ENCODE assay signal across 8 mouse cellular contexts in genomic region chr5:112254282-112254806, GRCm38 (mm10). TPM values are rescaled to one million over a fixed set of nuclear protein-coding genes. Genes with fewer than 3 reads are reported as not detected.
DNase-seq lines count a peak whose midpoint lies in the region; ATAC-seq and TF ChIP-seq lines count a peak whose summit lies in the region.

No protein-coding gene starts in this region.

- H3K9ac ChIP-seq in limb, embryonic 15.5 days = no peak overlapping the region
- no peak overlapping the region for H3K9ac ChIP-seq in hindbrain, embryonic 15.5 days

- TF ChIP-seq CTCF in thymus, adult 2 months (IDR thresholded peaks at IDR 0.05; ENCODE audit: borderline replicate concordance, control insufficient read depth, extremely low read depth, insufficient read depth, low read length, poor library complexity) = no peak

- no peak overlapping the region for H3K4me2 ChIP-seq in limb, embryonic 15.5 days
- no peak overlapping the region for H3K4me2 ChIP-seq in hindbrain, embryonic 15.5 days

- ATAC-seq in limb, embryonic 15.5 days (ENCODE audit: insufficient number of reproducible peaks, low FRiP score, low TSS enrichment, low read depth) = peak; percentile 53
- peak; percentile 32; the same call in 1 of the 2 replicates for ATAC-seq in frontal cortex, adult (ENCODE audit: low TSS enrichment)
- ATAC-seq in hindbrain, embryonic 15.5 days (ENCODE audit: low FRiP score, low read depth) = peak; percentile 28; the same call in 1 of the 2 replicates

- WGBS in limb, embryonic 15.5 days = 47% methylated on average over 7 of the region's 7 CpGs
- WGBS in limb, embryonic 10.5 days = 85% methylated on average over 7 of the region's 7 CpGs
- WGBS in hindbrain, embryonic 15.5 days = 53% methylated on average over 7 of the region's 7 CpGs
- WGBS in thymus, adult 2 months = 31% methylated on average over 7 of the region's 7 CpGs

- DNase-seq in limb, embryonic 10.5 days (ENCODE audit: low spot score) = no peak
- peak; percentile 94 for DNase-seq in adrenal gland, adult 8-10 months
- DNase-seq in yolk sac, embryonic 10.5 days (ENCODE audit: low spot score) = no peak
- no peak for DNase-seq in thymus, adult 2 months

- peaks cover 26% of the 10 kb centered on the region for H3K4me1 ChIP-seq in limb, embryonic 15.5 days
- H3K4me1 ChIP-seq in limb, embryonic 10.5 days = peaks cover 49% of the 10 kb centered on the region
- H3K4me1 ChIP-seq in hindbrain, embryonic 15.5 days (replicated peaks) = peaks cover 23% of the 10 kb centered on the region
- H3K4me1 ChIP-seq in megakaryocyte, embryonic 14.5 days = peaks cover 95% of the 10 kb centered on the region
- H3K4me1 ChIP-seq in thymus, adult 2 months (replicated peaks; ENCODE audit: control insufficient read depth, insufficient read depth, low read length) = peaks cover 13% of the 10 kb centered on the region

- no peaks in the 10 kb centered on the region for H3K36me3 ChIP-seq in limb, embryonic 15.5 days
- no peaks in the 10 kb centered on the region for H3K36me3 ChIP-seq in limb, embryonic 10.5 days
- no peaks in the 10 kb centered on the region for H3K36me3 ChIP-seq in hindbrain, embryonic 15.5 days
- peaks cover 11% of the 10 kb centered on the region for H3K36me3 ChIP-seq in megakaryocyte, embryonic 14.5 days (replicated peaks; ENCODE audit: low read length)
- H3K36me3 ChIP-seq in thymus, adult 2 months (ENCODE audit: control insufficient read depth, insufficient read depth, low read length) = no peaks in the 10 kb centered on the region

- no peak overlapping the region for H3K27ac ChIP-seq in limb, embryonic 15.5 days
- no peak overlapping the region; the same call in 1 of the 2 replicates for H3K27ac ChIP-seq in limb, embryonic 10.5 days
- 0 out of 2 replicates have a peak overlapping the region, but pooled peaks have one; percentile 8 for H3K27ac ChIP-seq in hindbrain, embryonic 15.5 days (replicated peaks)
- no peak overlapping the region for H3K27ac ChIP-seq in thymus, adult 2 months (ENCODE audit: control insufficient read depth, insufficient read depth, low read length)

- H3K4me3 ChIP-seq in limb, embryonic 15.5 days = no peak overlapping the region
- no peak overlapping the region for H3K4me3 ChIP-seq in limb, embryonic 10.5 days
- no peak overlapping the region for H3K4me3 ChIP-seq in hindbrain, embryonic 15.5 days
- H3K4me3 ChIP-seq in megakaryocyte, embryonic 14.5 days (replicated peaks) = peak overlapping the region; percentile 24
- H3K4me3 ChIP-seq in thymus, adult 2 months (ENCODE audit: control insufficient read depth, insufficient read depth, low read length) = no peak overlapping the region

- no peaks in the 10 kb centered on the region for H3K9me3 ChIP-seq in limb, embryonic 15.5 days
- no peaks in the 10 kb centered on the region for H3K9me3 ChIP-seq in limb, embryonic 10.5 days (replicated peaks)
- H3K9me3 ChIP-seq in hindbrain, embryonic 15.5 days = no peaks in the 10 kb centered on the region
- H3K9me3 ChIP-seq in megakaryocyte, embryonic 14.5 days = peaks cover 13% of the 10 kb centered on the region

- no peak for TF ChIP-seq POLR2A in thymus, adult 2 months (IDR thresholded peaks at IDR 0.05; ENCODE audit: control insufficient read depth, extremely low read depth, insufficient read depth, low read length, poor library complexity)

- peaks cover 7% of the 10 kb centered on the region; the same call in 1 of the 2 replicates for H3K27me3 ChIP-seq in limb, embryonic 15.5 days
- H3K27me3 ChIP-seq in limb, embryonic 10.5 days (ENCODE audit: low read depth, poor library complexity, severe bottlenecking) = peaks cover 26% of the 10 kb centered on the region; the same call in 1 of the 2 replicates
- no peaks in the 10 kb centered on the region for H3K27me3 ChIP-seq in hindbrain, embryonic 15.5 days
- peaks cover 20% of the 10 kb centered on the region for H3K27me3 ChIP-seq in megakaryocyte, embryonic 14.5 days (replicated peaks)
- no peaks in the 10 kb centered on the region for H3K27me3 ChIP-seq in thymus, adult 2 months (ENCODE audit: control insufficient read depth, insufficient read depth, low read length)

RNA-seq across cellular contexts. Expression of gene Crybb1, which starts 1.3 kb away (rescaled TPM):
- 2.6 and 3.6 TPM in 2 replicates for polyA plus RNA-seq in limb, embryonic 15.5 days (2015; fragmentation: Nextera tagmentation; extraction: Ambion mirVana)
- not detected in 2 replicates for polyA plus RNA-seq in limb, embryonic 10.5 days (2016; fragmentation: Nextera tagmentation; extraction: Ambion mirVana)
- total RNA-seq in adrenal gland, adult 8-10 months (2022) = 1 to 10 TPM in 3 of 4 experiments, under 1 TPM in 1; 0.74 to 7.0 (median 2.6) TPM
- polyA plus RNA-seq in hindbrain, embryonic 15.5 days (2015; fragmentation: Nextera tagmentation; extraction: Ambion mirVana) = 3.9 and 5.3 TPM in 2 replicates
- polyA plus RNA-seq in megakaryocyte, embryonic 14.5 days (2012; ENCODE audit: insufficient read depth, low replicate concordance) = 0.25 and 3.6 TPM in 2 replicates
- 0.15 and 0.40 TPM in 2 replicates for polyA plus RNA-seq in thymus, adult 2 months (2012; rRNA removed)

RNA-seq across cellular contexts. Expression of gene Cryba4, which starts 2.0 kb away (rescaled TPM):
- 1.5 and 1.6 TPM in 2 replicates for polyA plus RNA-seq in limb, embryonic 15.5 days (2015; fragmentation: Nextera tagmentation; extraction: Ambion mirVana)
- polyA plus RNA-seq in limb, embryonic 10.5 days (2016; fragmentation: Nextera tagmentation; extraction: Ambion mirVana) = 0.34 and 0.46 TPM in 2 replicates
- total RNA-seq in adrenal gland, adult 8-10 months (2022) = 100 to 1,000 TPM in 1 of 4 experiments, 10 to 100 TPM in 3; 42.1 to 126 (median 66.3) TPM
- 1.4 and 1.5 TPM in 2 replicates for polyA plus RNA-seq in hindbrain, embryonic 15.5 days (2015; fragmentation: Nextera tagmentation; extraction: Ambion mirVana)
- polyA plus RNA-seq in megakaryocyte, embryonic 14.5 days (2012; ENCODE audit: insufficient read depth, low replicate concordance) = 9.4 and 17.2 TPM in 2 replicates
- 0.41 and 3.1 TPM in 2 replicates for polyA plus RNA-seq in thymus, adult 2 months (2012; rRNA removed)

RNA-seq across cellular contexts. Expression of gene Tpst2, which starts 22.1 kb away (rescaled TPM):
- polyA plus RNA-seq in limb, embryonic 15.5 days (2015; fragmentation: Nextera tagmentation; extraction: Ambion mirVana) = 51.2 and 54.7 TPM in 2 replicates
- 37.5 and 38.0 TPM in 2 replicates for polyA plus RNA-seq in limb, embryonic 10.5 days (2016; fragmentation: Nextera tagmentation; extraction: Ambion mirVana)
- 100 to 1,000 TPM; 143 to 211 (median 173) TPM for total RNA-seq in adrenal gland, adult 8-10 months (2022)
- polyA plus RNA-seq in hindbrain, embryonic 15.5 days (2015; fragmentation: Nextera tagmentation; extraction: Ambion mirVana) = 28.5 and 31.8 TPM in 2 replicates
- 299 and 479 TPM in 2 replicates for polyA plus RNA-seq in megakaryocyte, embryonic 14.5 days (2012; ENCODE audit: insufficient read depth, low replicate concordance)
- 62.7 and 63.5 TPM in 2 replicates for polyA plus RNA-seq in thymus, adult 2 months (2012; rRNA removed)
